Mouse (Mus musculus) midbrain, embryonic 16.5 days (tissue): ENCODE measurements around the gene Dytn. TPM values are rescaled to one million over a fixed set of nuclear protein-coding genes. Genes with fewer than 3 reads are reported as not detected.
"Not testable (repeated sequence)": the region's sequence is repeated elsewhere in the genome, so short reads cannot be mapped to it uniquely, and the experiment has no call there.

ENCODE experiments used
- ATAC-seq: fragments of 200-750 bp; cut with Nextera tagmentation; 2 replicates; pipeline ENCODE4 v1.8.0; 2017; ENCODE audit warnings: moderate TSS enrichment
- H3K27ac ChIP-seq: fragments of 300-500 bp; sonication (generic); 2 replicates; pipeline ENCODE4 v1.5.1; 2014; ENCODE audit warnings: mild to moderate bottlenecking, low read length, mixed read lengths
- H3K27me3 ChIP-seq: fragments of 300-500 bp; sonication (generic); 2 replicates; pipeline ENCODE4 v1.6.1; 2014; ENCODE audit warnings: low read depth, low read length, mixed read lengths; ENCODE audit not compliant: control insufficient read depth, insufficient read depth
- H3K36me3 ChIP-seq: fragments of 300-500 bp; sonication (generic); 2 replicates; pipeline ENCODE4 v1.6.1; 2014; ENCODE audit warnings: mild to moderate bottlenecking, low read length, moderate library complexity, mixed read lengths; ENCODE audit not compliant: control insufficient read depth, insufficient read depth
- H3K4me1 ChIP-seq: fragments of 300-500 bp; sonication (generic); 2 replicates; pipeline ENCODE4 v1.6.1; 2014; ENCODE audit warnings: mild to moderate bottlenecking, low read length, mixed read lengths; ENCODE audit not compliant: control insufficient read depth, insufficient read depth
- H3K4me2 ChIP-seq: fragments of 300-500 bp; sonication (generic); 2 replicates; pipeline ENCODE4 v1.6.1; 2014; ENCODE audit warnings: mild to moderate bottlenecking, low read length, mixed read lengths
- H3K4me3 ChIP-seq: fragments of 300-500 bp; sonication (generic); 2 replicates; pipeline ENCODE4 v1.5.1; 2014; ENCODE audit warnings: low read depth, mild to moderate bottlenecking, low read length, moderate library complexity, mixed read lengths
- H3K9ac ChIP-seq: fragments of 300-500 bp; sonication (generic); 2 replicates; pipeline ENCODE4 v1.6.1; 2014; ENCODE audit warnings: low read depth, low read length, mixed read lengths
- H3K9me3 ChIP-seq: fragments of 300-500 bp; sonication (generic); replicated peaks from 2 replicates; pipeline ENCODE4 v1.6.1; 2014; ENCODE audit warnings: mild to moderate bottlenecking, low read length, mixed read lengths; ENCODE audit not compliant: control insufficient read depth, poor library complexity, severe bottlenecking
- WGBS: fragments of 180-500 bp; shearing (Covaris S2); extraction: QIAGEN DNeasy Blood & Tissue Kit; methylation state at CpG from one replicate; pipeline ENCODE4 v1.1.7; 2014; 5-methylcytosine and 5-hydroxymethylcytosine counted together
- polyA plus RNA-seq: library from polyadenylated mRNA; unstranded; fragments of >200 nt; fragmentation: Nextera tagmentation; extraction: Ambion mirVana; gene quantifications from 2 replicates; pipeline ENCODE4 v1.2.1, GENCODE M21; 2015

The Dytn gene
- polyA plus RNA-seq, 1 experiment from 2014 or later: 0.09 TPM

DNA sequence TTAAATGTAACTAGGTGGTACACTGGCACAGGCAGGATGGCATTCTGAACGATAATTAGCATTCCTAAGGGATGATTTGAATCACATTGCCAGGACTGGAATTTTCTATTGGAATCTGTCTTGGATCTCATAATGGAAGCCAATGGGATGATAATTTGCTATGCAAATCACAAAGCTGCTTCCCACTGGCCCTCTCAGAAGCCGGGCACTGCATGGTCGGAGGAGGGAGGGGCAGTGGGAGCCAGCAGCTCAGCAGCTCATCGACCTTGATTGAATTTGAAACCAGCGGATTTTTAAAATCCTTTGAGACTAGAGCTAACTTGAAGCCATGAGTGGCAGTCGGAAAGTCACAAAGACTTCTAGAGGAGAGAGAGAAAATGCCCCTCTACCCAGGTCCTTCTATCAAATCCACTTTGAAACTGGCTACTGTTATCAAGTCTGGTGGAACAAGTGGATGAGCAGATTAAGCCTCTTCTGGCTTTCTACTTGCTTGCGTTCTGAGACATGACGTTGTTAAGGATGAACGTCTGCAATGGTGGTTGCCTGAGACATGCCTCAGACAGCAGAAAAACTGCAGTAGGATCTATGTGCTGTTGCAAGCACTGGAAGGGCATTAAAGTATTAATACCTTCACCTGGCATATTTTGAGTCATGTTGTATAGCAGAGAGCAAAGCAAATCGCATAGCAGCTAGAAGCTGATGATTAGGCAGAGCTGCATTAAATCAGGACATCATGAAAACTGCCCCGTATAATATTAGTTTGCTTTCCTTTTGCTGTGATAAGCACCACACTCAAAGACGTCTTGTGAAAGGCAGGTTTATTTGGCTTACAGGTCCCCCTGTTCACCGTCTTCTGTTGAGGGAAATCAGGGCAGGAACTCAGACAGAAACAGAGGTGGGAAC, 18.5 kb downstream of the Dytn start:
- peak overlapping the region; percentile 29 for H3K4me3 ChIP-seq
- H3K27ac ChIP-seq: peak overlapping the region; percentile 69
- H3K27me3 ChIP-seq: no peaks in the 10 kb centered on the region
- ATAC-seq: peak; percentile 75
- peak overlapping the region; percentile 36; the same call in 1 of the 2 replicates for H3K9ac ChIP-seq
- peaks cover 12% of the 10 kb centered on the region for H3K4me1 ChIP-seq
- WGBS: 12% methylated on average over 13 of the region's 13 CpGs
- H3K36me3 ChIP-seq: no peaks in the 10 kb centered on the region
- H3K4me2 ChIP-seq: peak overlapping the region; percentile 49
- H3K9me3 ChIP-seq: no peaks in the 10 kb centered on the region

GRCm38 (mm10) chr1:63667201-63667948, 19.4 kb downstream of the Dytn start:
- no peak overlapping the region for H3K4me3 ChIP-seq
- 0 out of 2 replicates have a peak, but pooled peaks have one; percentile 12 for ATAC-seq
- H3K4me2 ChIP-seq: peak overlapping the region; percentile 49
- peak overlapping the region; percentile 69 for H3K27ac ChIP-seq
- no peak overlapping the region for H3K9ac ChIP-seq
- H3K27me3 ChIP-seq: no peaks in the 10 kb centered on the region
- H3K4me1 ChIP-seq: peaks cover 12% of the 10 kb centered on the region
- H3K9me3 ChIP-seq: no peaks in the 10 kb centered on the region
- no peaks in the 10 kb centered on the region for H3K36me3 ChIP-seq
- 37% methylated on average over 9 of the region's 9 CpGs for WGBS

- Histone ChIP-seq H3K36me3 (no peaks in the 10 kb centered on the region), H3K4me3 (no peak overlapping the region), H3K9me3 (no peaks in the 10 kb centered on the region), H3K9ac (no peak overlapping the region), H3K4me1 (peaks cover 12% of the 10 kb centered on the region), H3K4me2 (no peak overlapping the region), H3K27ac (no peak overlapping the region), H3K27me3 (no peaks in the 10 kb centered on the region)
- 100% methylated on average over 2 of the region's 2 CpGs for WGBS
- ATAC-seq: no peak
These were observed 20.6 kb downstream of the Dytn start for GRCm38 (mm10) chr1:63666089-63666488.

- Histone ChIP-seq H3K9me3 (no peaks in the 10 kb centered on the region), H3K4me2 (no peak overlapping the region), H3K9ac (no peak overlapping the region), H3K27me3 (no peaks in the 10 kb centered on the region), H3K27ac (no peak overlapping the region), H3K4me3 (no peak overlapping the region), H3K36me3 (no peaks in the 10 kb centered on the region), H3K4me1 (no peaks in the 10 kb centered on the region)
- 2% methylated on average over 7 of the region's 7 CpGs for WGBS
- ATAC-seq: peak; percentile 81; the same call in 1 of the 2 replicates
These were observed 27.1 kb downstream of the Dytn start for GRCm38 (mm10) chr1:63659591-63659990.

GRCm38 (mm10) chr1:63658016-63658415, 28.7 kb downstream of the Dytn start:
- whole genome bisulfite sequencing: 12% methylated on average over 6 of the region's 6 CpGs
- H3K4me2 ChIP-seq: no peak overlapping the region
- no peak for ATAC-seq

DNA sequence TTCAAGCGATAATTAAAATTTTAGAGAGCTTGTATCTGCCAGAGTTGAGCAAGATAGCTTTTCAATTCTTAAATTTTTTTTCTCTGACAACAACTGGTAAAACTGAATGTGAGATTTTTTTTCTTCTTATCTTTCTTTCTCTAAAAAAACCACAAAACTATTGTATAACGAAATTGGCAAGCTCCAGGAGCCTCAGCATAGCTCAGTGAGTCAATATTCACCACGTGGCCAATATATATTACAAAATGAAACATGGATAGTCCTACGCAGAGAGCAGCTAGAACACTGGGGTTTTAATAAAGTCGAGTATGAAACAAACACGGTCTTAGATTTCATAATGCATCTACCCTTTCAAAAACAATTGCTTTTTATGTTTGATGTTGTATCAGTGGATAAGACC, 46.8 kb downstream of the Dytn start:
- 78% methylated on average over 6 of the region's 6 CpGs for WGBS
- H3K27me3 ChIP-seq: no peaks in the 10 kb centered on the region

More at GRCm38 (mm10) chr1:63658016-63658415, 28.7 kb downstream of the Dytn start:
- H3K27me3 ChIP-seq: no peaks in the 10 kb centered on the region
- no peaks in the 10 kb centered on the region for H3K36me3 ChIP-seq
- H3K9me3 ChIP-seq: no peaks in the 10 kb centered on the region
- H3K9ac ChIP-seq: no peak overlapping the region
- no peak overlapping the region for H3K27ac ChIP-seq
- no peaks in the 10 kb centered on the region for H3K4me1 ChIP-seq
- H3K4me3 ChIP-seq: no peak overlapping the region

GRCm38 (mm10) chr1:63630390-63630789, 56.3 kb downstream of the Dytn start:
- H3K9me3 ChIP-seq, H3K4me3 ChIP-seq, ATAC-seq, H3K4me2 ChIP-seq, H3K27me3 ChIP-seq, H3K9ac ChIP-seq, H3K36me3 ChIP-seq, H3K4me1 ChIP-seq, H3K27ac ChIP-seq: not testable (repeated sequence)

More for the DNA sequence above, 46.8 kb downstream of the Dytn start:
- Histone ChIP-seq H3K4me1 (no peaks in the 10 kb centered on the region), H3K4me3 (no peak overlapping the region), H3K27ac (no peak overlapping the region), H3K9ac (no peak overlapping the region), H3K4me2 (no peak overlapping the region), H3K9me3 (no peaks in the 10 kb centered on the region), H3K36me3 (no peaks in the 10 kb centered on the region)
- no peak for ATAC-seq

GRCm38 (mm10) chr1:63628211-63628610, 58.5 kb downstream of the Dytn start:
- Histone ChIP-seq H3K9ac (no peak overlapping the region), H3K4me3 (no peak overlapping the region), H3K27ac (no peak overlapping the region), H3K4me1 (no peaks in the 10 kb centered on the region), H3K36me3 (no peaks in the 10 kb centered on the region), H3K9me3 (no peaks in the 10 kb centered on the region), H3K4me2 (no peak overlapping the region), H3K27me3 (no peaks in the 10 kb centered on the region)
- ATAC-seq: no peak
- 59% methylated on average over 2 of the region's 2 CpGs for WGBS

DNA sequence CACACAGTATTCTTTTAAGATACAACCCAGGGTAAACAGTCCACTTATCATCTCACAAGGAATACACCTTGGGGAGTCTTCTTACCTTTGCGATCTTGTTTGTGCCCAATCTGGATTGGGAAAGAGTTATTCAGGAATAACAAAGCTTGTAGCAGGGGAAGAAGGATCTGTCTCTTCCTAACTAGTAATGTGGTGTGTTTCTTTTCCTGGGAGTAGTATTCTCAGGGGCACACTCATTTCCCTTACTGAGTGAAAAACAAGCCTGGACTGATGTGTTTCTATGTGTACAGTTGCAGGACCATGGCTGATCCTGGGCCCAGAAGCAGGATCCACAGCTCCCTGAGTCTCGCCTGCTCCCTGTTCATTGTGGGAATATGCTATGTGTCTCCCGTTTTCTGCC, 71.1 kb downstream of the Dytn start, which contains the start of gene Gm39653:
Gene Gm39653, plus strand, starts transcription at position 301 of the 400 bp plus-strand sequence.
- Histone ChIP-seq H3K4me3 (no peak within 1 kb of the TSS), H3K36me3 (no peaks in the 10 kb centered on the region), H3K9me3 (no peaks in the 10 kb centered on the region), H3K9ac (no peak within 1 kb of the TSS), H3K4me2 (no peak within 1 kb of the TSS), H3K27me3 (peaks cover 4% of the 10 kb centered on the region; the same call in 1 of the 2 replicates), H3K27ac (no peak within 1 kb of the TSS), H3K4me1 (peaks cover 3% of the 10 kb centered on the region; the same call in 1 of the 2 replicates)
- WGBS: 89% methylated on average over 3 of the region's 3 CpGs
- no peak for ATAC-seq
